Mouse (Mus musculus) E14TG2a.4 (cell line): ENCODE data around the gene Smim24.

Experiments
- CTCF ChIP-seq: conservative IDR thresholded peaks from 2 replicates; pipeline ENCODE4 v1.5.1; 2014; ENCODE audit warnings: low read length
- NANOG ChIP-seq: IDR thresholded peaks from 2 replicates; pipeline ENCODE4 v1.6.1; 2014; ENCODE audit warnings: borderline replicate concordance, low read length, mixed read lengths
- POU5F1 ChIP-seq: IDR thresholded peaks from 2 replicates; pipeline ENCODE4 v1.6.1; 2014; ENCODE audit warnings: low read length, borderline replicate concordance

GRCm38 (mm10) chr10:81396749-81397148, 3.9 kb downstream of the Smim24 start:
- no peak for TF ChIP-seq CTCF
- no peak for TF ChIP-seq NANOG
- TF ChIP-seq POU5F1: no peak
